Mouse (Mus musculus) thymus, postnatal 14 days (tissue): ENCODE measurements at regions not wholly inside any gene's neighbourhood (a gene's known extent, or its start where the extent isn't known, plus 50 kb on each side); places are given as distances from the start of the nearest gene placed in this dataset.
A peak's percentile ranks its signal among the peaks of the same experiment; 100 is the strongest.
"Not testable (repeated sequence)": the region's sequence is repeated elsewhere in the genome, so short reads cannot be mapped to it uniquely, and the experiment has no call there.

Source experiments
- DNase-seq: peaks from one replicate; pipeline ENCODE4 v3.0.0; 2021

DNA sequence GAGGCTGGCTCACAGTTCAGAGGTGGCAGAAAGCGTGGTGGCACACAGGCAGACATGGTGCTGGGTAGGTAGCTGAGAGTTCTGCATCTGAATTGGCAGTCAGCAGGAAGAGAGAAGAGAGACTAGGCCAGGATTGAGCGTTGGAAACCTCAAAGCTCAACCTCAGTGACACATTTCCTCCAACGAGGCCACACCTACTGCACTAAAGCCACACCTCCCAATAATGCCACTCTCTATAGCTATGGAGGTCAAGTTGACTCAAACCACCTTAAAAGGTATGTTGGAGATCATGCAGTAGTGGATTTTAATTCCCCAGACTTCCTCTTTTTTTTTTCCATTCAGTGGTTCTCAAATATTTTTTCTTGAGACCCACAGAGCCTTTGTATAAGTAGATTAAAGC is 57.1 kb downstream of the Ccdc54 start:
- DNase-seq: peak; percentile 10

DNA sequence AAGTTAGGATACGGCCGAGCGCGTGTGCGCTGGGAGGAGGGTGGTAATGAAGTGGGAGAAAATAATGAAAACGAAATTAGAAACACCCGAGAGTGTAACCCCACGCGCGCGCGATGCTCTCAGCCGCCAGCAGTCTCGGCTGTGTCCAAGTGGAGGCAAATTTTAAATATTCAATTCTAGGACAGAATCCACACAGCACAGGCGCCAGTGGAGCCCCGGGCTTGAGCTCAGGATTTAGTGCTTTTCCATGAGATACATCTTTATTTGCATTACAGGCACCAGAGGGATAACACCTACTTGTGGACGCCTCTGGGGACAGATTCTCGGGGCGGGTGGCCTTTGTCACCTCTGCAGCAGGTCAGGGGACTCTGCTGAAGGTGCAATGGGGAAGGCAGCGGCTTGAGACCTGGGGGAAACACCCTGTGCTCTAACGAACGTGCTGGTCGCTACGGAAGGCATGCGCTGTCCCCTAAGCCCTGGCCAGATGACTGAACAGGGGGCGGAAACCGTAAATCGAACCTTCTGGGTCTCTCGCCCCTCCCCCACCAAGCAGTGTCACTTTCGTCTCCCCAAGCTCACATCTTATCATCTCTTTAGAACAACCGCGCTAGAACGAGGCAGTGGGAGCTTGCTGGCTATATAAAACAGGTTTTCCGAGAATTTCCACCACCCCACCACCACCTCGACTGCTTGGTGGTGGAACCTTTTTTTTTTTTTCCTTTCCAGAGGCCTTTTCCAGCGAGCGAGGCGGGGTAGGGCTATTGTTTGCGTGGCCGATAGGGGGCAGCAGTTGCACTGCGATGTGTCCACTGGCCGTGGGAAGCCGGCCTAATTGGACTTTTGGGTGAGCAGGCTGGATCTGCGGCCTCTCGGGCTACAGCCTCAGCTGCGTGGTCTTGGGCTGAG is 61.2 kb downstream of the Ccdc54 start:
- peak; percentile 75 for DNase-seq

DNA sequence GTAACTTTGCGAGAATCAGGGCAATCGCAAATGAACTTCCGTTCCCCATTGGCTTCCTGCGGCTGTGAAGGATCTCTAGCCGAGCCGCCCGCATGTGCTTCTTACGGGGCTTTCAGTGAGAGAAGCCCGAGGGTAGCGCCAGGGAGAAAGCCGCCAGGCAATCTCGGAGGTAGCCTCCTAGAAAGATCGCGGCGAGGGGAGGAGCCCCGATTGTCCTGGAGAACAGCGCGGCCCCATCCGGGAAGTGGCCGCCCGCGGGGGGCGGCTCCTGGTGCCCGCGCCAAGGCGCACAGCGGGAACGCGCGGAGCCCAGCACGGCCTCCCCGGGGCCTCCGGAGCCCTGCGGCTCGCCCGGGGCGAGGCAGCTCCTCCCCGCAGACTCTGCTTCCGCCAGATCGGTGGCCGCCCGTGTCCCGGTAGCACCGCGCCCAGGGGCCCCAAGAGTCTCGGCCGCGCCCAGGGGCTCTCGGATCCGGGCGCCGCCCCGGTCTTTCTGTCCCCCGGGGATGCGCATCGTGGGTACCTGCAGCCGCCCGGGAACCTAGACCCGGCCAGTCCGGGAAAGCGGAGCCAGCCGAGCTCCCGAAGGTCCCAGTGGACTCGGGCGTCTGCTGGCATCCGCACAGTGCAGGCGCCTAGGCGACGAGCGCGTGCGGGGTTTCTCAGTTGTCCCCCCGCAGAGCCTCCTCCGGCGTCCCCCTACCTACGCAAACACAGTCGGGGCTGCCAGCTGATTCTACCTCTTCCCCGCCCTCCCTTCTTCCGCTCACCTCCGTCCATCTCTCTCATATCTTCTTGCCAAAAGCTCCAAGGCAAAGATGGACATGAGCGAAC is 62.1 kb downstream of the Ccdc54 start:
- DNase-seq: peak; percentile 69

DNA sequence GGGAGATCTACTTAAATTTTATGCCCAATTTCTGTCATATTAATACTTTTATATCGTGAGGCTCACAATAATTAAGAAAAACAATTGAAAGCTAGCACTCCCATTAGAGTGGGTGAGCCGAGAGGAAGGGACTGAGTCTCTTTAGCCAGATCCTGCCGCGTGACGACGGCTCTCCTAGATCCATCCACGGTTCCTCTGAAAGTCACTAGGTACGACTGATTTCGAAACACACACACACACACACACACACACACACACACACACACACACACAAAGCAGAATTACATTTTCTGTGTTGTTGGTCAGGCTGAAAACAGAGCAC is 62.6 kb downstream of the Ccdc54 start:
- no peak for DNase-seq

DNA sequence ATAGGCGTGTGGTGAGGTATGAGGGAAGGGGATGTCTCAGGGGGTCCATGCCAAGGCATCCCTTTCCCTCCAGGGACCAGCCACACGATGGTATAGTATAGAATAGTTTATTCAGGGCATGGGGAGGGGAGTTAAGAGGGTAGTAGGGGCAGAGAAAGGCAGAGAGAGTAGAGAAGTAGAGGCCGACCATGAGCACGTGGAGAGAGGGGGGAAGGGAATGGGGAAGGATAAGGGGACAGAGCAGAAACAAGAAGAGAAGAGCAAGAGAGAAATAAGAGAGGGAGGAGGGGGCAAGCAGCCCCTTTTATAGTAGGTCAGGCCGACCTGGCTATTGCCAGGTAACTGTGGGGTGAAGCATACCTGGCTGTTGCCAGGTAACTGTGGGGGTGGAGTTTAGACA is 64.0 kb downstream of the Ccdc54 start:
- DNase-seq: not testable (repeated sequence)

DNA sequence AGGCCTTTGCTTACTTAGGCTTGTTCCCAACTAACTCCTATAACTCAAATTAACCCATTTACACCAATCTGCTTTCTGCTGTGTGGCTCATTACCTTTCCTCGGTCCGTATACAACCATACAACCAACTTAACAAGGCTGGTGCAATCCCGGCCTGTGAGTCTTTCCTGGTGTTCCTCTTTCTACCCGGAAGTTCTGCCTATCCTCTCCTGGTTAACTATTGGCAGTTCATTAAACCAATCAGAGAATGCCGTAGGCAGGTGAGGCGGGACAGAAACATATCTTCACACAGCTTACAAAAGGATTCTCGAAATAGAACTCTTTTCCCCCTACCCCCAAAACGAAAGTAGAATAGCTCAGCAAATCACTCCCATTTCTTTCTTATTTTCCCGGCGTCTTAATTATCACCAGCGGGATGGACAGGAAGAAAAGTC is 65.0 kb downstream of the Ccdc54 start:
- DNase-seq: no peak

DNA sequence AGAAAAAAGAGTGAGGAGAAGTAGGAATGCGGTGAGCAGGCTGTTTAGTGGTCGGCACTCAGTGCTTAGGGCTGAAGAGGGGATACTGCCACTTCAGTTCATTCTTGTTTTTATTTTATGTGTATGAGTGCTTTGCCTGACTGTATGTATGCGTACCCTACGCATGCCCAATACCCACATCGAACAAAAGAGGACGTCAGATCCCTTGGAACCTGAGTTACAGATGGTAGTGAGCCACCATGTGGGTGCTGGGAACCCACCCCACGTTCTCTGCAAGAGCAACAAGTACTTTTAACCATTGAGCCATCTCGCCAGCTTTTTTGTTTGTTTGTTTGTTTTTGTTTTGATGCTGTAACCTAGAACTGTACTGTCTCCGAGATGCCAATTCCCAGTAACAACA is 65.5 kb downstream of the Ccdc54 start:
- no peak for DNase-seq

DNA sequence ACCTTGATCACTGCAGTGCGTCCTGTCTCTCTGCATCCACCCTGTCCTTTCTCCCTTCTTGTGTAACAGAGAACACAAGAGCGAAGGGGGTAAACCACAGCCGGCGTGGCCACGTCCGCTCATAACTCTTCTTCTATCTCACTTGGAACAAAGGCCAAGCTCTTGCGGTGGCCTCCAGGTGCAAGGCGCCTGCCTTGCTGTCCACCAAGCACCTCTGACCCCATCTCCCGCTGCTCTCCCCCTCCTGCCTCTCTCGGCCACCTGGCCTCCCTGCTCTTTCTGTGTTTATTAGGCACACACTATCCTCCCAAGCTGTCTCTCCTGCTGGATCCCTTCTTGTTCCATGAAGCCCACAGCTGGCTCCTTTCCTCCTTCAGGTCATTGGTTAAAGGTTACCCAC is 71.3 kb downstream of the Ccdc54 start:
- no peak for DNase-seq

DNA sequence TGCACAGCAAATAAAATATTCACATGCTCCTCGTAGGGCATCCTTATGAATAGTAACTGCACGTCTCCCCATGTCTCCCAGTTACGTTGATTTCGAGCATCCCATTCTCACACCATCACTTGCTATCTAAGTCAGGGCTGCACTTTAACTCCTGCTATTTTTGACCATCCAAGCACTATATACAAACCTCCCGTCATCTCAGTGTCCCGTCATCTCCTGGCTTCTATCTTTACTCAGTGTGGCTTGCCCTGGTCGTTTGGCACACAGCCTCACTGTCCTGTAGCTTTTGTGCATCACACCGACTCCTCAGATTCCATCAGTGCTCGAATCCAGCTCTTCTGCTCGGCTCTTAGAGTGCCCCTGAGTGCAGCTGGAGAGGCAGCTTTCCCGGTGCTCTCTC is 74.4 kb downstream of the Ccdc54 start:
- no peak for DNase-seq

DNA sequence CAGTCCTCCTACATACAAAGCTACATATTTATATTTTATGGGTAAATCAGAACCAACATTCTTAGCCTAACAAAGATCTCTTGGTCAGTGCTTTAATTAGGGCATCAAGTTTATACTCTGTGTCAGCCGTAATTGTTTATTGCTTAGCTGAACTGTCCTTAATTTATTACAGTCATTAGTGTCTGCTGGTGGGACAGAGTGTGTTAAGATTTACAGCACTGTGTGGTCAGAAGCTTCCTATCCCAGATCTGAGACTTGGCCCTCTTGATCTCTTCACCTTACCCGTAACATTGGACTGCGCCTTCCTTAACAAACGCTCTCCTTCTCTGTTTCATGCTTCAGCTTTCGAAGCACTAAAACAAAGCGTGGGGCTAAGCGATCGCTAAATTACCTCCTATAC is 75.9 kb downstream of the Ccdc54 start:
- no peak for DNase-seq

DNA sequence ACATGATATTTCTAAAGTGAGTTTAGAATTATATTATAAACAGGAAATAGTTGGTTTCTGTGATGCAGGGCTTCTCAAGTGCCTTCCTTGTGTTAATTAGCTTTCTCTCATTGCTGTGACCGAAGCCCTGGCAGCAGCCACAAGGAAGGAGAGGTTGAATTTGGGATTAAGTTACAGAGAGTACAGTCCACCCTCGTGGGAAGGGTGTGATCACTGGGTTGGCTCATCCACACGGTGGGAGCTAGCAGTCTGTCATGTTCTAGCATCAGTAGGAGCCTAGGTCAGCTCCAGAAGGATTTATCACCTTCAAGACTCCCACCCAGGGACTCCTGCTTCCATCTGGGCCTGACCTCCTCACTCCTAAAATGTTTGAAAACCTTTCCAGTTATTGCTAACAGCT is 78.9 kb downstream of the Ccdc54 start:
- no peak for DNase-seq

DNA sequence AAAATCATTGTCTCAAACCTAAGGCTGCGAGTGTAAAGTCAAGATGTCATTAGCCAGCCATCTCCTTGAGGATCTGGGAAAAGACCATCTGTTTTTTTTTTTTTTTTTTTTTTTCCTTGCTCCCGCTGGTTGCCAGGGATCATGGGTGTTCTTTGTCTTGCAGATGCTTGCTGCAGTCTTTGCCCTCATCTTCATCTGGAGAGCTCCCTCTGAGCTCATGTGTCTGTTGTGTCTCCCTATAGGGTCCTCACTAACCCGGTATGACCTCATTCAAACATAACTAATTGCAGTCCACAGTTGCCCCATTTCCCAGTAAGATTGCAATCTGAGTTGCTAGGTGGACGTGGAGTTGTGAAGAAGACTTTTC is 77.3 kb upstream of the Bbx start:
- DNase-seq: no peak

DNA sequence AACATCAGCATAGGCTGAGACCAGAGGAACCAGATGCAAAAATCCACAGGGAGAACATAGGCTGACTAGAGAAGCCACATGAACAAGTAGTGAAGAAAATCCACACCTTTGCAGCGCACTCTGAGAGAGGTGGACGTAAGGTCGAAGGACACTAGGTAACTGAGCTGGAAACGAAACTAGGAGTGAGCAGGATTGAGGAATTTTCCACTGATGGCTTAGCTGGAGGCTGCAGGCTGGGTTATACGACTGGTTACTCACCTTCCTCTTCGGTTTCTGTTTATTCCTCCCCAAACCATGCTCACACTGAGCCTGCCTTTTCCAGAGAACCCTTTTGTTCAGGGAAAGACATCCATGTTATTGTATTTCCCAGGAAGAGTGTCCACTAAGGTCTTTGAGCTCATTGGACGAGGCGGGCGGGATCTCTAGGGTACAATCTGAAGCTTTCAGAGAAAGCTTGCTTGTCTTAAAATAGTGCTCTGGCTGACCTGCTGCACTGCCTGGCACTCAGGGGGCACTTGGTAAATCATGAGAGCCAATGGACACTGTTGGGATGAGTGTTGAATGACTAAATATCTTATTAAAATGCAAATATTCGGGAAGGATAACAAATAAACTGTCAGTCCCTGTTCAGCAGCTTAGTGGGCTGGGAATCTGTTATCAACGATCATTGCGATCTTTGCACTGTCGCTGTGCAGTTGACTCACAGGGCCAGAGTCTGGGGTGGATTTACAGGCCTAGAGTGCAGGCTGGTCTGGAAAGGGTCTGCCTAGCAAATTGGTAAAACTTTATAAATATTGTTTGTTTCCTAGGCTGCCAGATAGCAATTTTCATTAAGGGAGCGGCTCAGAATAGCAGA is 76.7 kb upstream of the Bbx start:
- DNase-seq: no peak

DNA sequence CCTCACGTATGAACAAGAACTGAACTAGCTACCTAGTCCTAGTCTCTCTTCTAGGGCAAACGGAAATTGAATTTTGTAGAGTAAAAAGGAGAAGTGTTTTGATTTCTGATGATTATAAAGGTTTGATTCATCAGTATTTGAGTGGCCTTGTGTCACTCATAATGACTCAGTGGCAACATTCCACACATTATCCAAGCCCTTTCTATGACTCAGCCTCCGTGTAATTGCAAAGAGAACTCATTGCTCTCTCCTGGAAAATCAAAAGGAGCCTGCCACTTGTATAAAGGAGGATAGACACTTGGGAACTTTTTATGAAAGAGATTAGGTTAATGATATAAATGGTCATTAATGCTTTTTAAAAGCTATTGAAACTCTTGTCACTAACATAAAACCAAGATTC is 72.4 kb upstream of the Bbx start:
- DNase-seq: no peak

DNA sequence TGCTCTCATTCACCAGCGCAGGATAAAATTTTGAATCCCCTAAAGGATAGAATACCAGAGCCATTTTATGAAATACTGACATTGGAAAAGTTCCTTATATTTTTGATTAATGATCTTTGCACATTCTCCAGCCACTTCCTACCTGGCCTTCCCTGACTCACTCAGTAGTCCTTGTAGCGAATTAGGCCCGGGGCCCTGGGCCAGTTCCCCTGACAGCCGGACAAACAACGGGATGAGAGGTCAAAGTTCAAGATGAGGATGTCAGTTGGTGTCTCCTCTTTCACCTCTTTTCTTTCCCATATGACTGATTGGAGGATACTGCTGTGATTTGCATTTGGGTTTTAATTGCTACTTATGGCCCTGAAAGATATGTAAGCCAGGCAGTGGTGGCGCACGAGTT is 66.7 kb upstream of the Bbx start:
- no peak for DNase-seq

DNA sequence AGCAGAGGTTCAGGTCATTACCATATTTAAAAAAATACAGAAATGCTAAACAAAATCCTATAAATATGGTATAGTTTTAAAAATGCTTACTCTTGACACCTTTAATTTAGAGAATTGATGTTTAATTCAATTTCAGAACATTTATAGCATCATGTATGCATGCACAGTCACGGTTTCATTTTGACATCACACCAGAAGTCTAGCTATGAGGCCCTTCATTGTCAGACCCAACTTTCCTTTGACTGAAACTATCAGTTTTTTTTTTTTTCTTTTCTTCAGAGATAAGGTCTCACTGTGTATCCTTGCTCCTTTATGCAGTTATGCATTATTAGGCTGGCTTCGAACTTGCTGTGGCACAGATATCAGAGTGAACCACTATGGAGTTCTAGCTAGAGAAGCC is 61.5 kb upstream of the Bbx start:
- no peak for DNase-seq

DNA sequence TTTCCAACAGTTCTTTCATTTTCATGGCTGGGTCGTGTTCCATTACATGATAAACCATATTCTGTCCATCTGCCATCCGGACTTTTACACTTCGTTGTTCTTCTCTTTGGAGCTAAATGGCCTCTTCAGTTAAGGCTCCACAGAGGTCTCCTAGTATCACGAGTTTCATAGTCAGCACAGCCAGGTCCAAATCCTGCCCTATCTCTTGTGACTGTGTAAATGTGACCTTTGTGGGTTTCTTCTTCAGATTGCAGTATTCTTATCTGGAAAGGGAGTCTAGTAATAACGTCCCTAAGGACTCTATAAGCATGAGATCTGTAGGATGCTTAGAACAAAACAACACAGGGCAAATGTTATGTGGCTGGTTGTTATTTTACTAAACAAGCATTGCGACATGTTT is 57.1 kb upstream of the Bbx start:
- no peak for DNase-seq

DNA sequence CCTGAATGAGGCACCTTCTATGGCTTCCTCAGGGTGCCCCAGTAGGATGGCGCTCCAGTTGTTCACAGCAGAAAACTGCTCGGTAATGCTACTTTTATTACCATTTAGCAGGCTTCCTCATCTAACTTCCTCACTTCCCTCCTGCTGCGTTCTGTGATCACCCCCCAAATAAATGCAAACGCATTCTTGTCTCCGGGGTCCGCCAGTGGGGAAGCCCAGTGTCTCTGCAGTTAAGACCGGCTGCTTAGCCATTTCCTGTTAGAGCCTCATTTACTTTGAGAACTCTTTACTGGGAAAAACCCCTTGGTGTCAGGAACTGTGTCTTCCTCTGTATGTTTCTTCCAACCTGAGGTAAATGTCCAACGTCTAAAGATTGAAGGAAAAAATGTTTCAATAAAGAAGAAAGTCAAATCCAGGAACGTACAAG is 50.2 kb upstream of the Bbx start:
- DNase-seq: no peak
